Mouse (Mus musculus) erythroblast, embryonic 14.5 days (primary cell): ENCODE measurements around the gene Dnajb13.

Experiments
- GATA1 ChIP-seq: IDR thresholded peaks from 2 replicates; pipeline ENCODE4 v1.6.1; 2012; ENCODE audit warnings: low read length, inconsistent platforms, mixed read lengths
- TAL1 ChIP-seq: IDR thresholded peaks from 3 replicates; pipeline ENCODE4 v1.6.1; 2012; ENCODE audit warnings: low read length, inconsistent platforms, mixed read lengths

DNA sequence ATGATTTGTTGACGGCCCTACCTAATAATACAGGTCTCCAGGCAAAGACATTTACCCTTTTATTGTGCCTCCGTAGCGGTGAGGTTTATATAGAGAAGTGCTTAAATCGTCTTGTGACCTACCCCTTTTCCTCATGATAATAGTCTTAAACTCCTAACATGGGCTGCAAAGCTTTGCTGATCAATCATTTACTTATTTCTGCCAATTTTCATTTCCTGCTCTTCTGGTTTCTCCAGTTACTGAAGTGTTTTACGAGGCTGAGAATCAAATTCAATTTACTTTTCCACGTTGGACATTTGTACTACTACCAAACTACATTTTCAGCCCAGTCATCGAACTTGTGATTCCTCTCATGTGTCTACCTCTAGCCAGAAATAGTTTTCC lies 22.8 kb upstream of the Dnajb13 start:
- TF ChIP-seq TAL1: no peak
- no peak for TF ChIP-seq GATA1
